Mouse (Mus musculus): ENCODE results near the gene Ece1.

- no peak for TF ChIP-seq E2F4 (IDR thresholded peaks at IDR 0.05; ENCODE audit: insufficient read depth)
- no peak for TF ChIP-seq POLR2A (IDR thresholded peaks at IDR 0.05; ENCODE audit: insufficient read length, low read depth)
- no peak for TF ChIP-seq POLR2AphosphoS2 (IDR thresholded peaks at IDR 0.05; ENCODE audit: insufficient read length, low read depth)
- no peak for TF ChIP-seq TCF3 (IDR thresholded peaks at IDR 0.05; ENCODE audit: insufficient read length, low read depth)
- no peak for TF ChIP-seq SRF (IDR thresholded peaks at IDR 0.05; ENCODE audit: control insufficient read depth, insufficient read length, low read depth)
- TF ChIP-seq USF1 (IDR thresholded peaks at IDR 0.05; ENCODE audit: low read depth): no peak
Observed at GRCm38 (mm10) chr4:137844656-137845055, 17.4 kb upstream of the Ece1 start.

Measured in myocyte (in vitro differentiated cells).